Mouse (Mus musculus) cerebellum, adult (tissue): ENCODE data around the gene Slc39a11.

ENCODE experiments used
- ATAC-seq: cut with Nextera tagmentation; 2 replicates; pipeline ENCODE4 v1.9.2; 2017; ENCODE audit warnings: mild to moderate bottlenecking, moderate library complexity, mixed read lengths; ENCODE audit not compliant: insufficient number of reproducible peaks, low FRiP score, low TSS enrichment

The Slc39a11 gene

GRCm38 (mm10) chr11:113214741-113215140 lies 435.1 kb downstream of the Slc39a11 start:
- ATAC-seq: 0 out of 2 replicates have a peak, but pooled peaks have one; percentile 40

GRCm38 (mm10) chr11:113212390-113213025 lies 437.4 kb downstream of the Slc39a11 start:
- ATAC-seq: no peak

- ATAC-seq: no peak; the same call in 1 of the 2 replicates
Measured at GRCm38 (mm10) chr11:113209220-113209878, 440.5 kb downstream of the Slc39a11 start.

- ATAC-seq: no peak
Measured at GRCm38 (mm10) chr11:113208521-113209072, 441.3 kb downstream of the Slc39a11 start.

GRCm38 (mm10) chr11:113207966-113208365 lies 441.9 kb downstream of the Slc39a11 start:
- no peak for ATAC-seq

- ATAC-seq: no peak
Measured at GRCm38 (mm10) chr11:113206099-113206498, 443.8 kb downstream of the Slc39a11 start.

- ATAC-seq: no peak
Measured at GRCm38 (mm10) chr11:113203008-113203407, 446.9 kb downstream of the Slc39a11 start.

- peak; percentile 93 for ATAC-seq
Measured at GRCm38 (mm10) chr11:113201470-113201997, 448.3 kb downstream of the Slc39a11 start.

- no peak for ATAC-seq
Measured at GRCm38 (mm10) chr11:113200901-113201300, 449.0 kb downstream of the Slc39a11 start.

GRCm38 (mm10) chr11:113198586-113198985 lies 451.3 kb downstream of the Slc39a11 start:
- ATAC-seq: no peak

- no peak for ATAC-seq
Measured at GRCm38 (mm10) chr11:113197624-113198023, 452.3 kb downstream of the Slc39a11 start.

GRCm38 (mm10) chr11:113196234-113197007 lies 453.5 kb downstream of the Slc39a11 start:
- ATAC-seq: no peak
